Mouse (Mus musculus) pancreas, adult 10 weeks (tissue): Measurements from ENCODE around the gene Slc16a12. TPM values are rescaled to one million over a fixed set of nuclear protein-coding genes. Genes with fewer than 3 reads are reported as not detected.

Experiments
- polyA plus RNA-seq: library from polyadenylated mRNA; stranded (reverse); fragments of 350-450 nt; fragmentation: Illumina TruSeq; extraction: RNeasy Lipid Tissue Mini Kit (QIAGEN cat#74804); gene quantifications from one replicate; pipeline ENCODE4 v1.2.3, GENCODE M21; 2015; ENCODE audit warnings: low read depth, low replicate concordance; ENCODE audit not compliant: insufficient read depth

Slc16a12 gene
- polyA plus RNA-seq, result 2.5 TPM

DNA sequence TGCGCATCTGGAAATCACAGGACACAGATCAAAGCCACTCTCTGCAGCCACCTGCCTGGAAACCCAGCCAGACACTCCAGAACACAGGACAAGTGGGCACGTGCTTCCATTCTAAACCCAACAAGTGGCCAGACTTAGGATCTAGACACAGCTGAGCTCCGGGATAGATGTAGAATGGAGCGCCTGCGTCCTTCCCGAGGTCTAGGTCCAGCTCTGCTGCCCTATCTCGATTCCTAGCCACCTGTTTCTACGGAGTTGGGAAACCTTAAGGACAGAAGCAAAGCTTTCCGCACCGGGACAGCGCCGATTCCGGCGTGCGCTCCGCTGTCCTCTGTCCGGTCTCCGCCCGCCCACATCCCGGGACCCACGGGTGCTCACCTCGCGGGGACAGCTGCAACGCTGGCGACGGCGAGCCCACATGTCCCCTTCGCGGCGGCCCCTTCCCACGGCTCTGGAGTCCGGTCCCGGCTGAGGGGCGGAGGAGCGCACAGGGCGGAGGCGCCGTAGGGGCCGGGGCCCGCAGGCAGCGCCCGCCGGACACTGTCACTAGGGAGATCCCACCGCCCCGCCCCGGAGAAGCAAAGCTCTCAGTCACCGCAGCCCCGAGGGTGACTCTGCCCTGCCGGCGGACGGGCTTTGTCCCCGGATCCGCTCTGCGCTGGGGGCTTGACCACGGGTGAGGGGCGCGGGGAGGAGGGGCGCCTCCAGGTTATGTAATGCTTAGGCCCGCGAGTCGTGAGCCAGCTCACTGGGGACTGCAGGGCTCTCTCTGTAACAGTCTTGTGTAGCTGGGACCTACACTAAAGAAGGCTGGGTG is at the start of gene Slc16a12:
Gene Slc16a12 (minus strand): TSS at position 602 of the 817 bp plus-strand sequence.

DNA sequence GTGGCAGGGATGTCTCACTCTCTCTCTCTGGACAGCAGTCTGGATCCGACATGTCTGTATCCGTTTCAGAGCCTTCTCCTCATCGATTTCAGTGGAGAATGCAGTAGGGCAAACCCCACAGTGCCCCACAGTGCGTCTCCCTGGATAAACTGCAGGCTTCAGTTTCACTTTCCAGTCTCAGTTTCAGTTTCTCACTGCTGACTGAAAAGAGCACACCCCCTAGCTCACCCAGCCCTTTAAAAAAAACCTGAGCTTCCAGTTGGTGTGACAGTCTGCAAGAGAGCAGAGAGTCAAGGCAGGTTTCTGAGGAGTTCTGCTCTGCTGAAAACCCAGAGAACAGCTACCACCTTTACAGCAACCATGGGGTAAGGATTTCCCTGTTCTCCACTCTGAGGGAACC is 106.5 kb downstream of the Slc16a12 start, which contains the start of the genes Ifit1bl2 and Ifit1:
Gene Ifit1bl2 (minus strand): TSS at position 121 of the 400 bp plus-strand sequence.
Gene Ifit1 (plus strand): TSS at position 249 of the 400 bp plus-strand sequence.

Other genes starting within 250 kb of the Slc16a12 start
- gene Lipa, start 219.8 kb downstream of the Slc16a12 start, polyA plus RNA-seq, result 7.1 TPM
- 2.1 TPM for gene Ifit2, start 196.6 kb downstream of the Slc16a12 start, polyA plus RNA-seq
- gene Ifit3, start 163.8 kb downstream of the Slc16a12 start, polyA plus RNA-seq, result 8.1 TPM
- not detected for gene Ifit1bl1, start 145.3 kb downstream of the Slc16a12 start, polyA plus RNA-seq
- gene Ifit3b, start 139.3 kb downstream of the Slc16a12 start, polyA plus RNA-seq, result 1.3 TPM
- not detected for gene Ifit1bl2, start 106.5 kb downstream of the Slc16a12 start, polyA plus RNA-seq
- gene Ifit1, start 106.4 kb downstream of the Slc16a12 start, polyA plus RNA-seq, result 3.8 TPM
- 0.50 TPM for gene Pank1, start 132.2 kb upstream of the Slc16a12 start, polyA plus RNA-seq
- gene Kif20b, start 175.1 kb upstream of the Slc16a12 start, polyA plus RNA-seq, result 0.17 TPM